Mouse (Mus musculus) limb, embryonic 14.5 days (tissue): Measurements from ENCODE around the gene Birc7. TPM values are rescaled to one million over a fixed set of nuclear protein-coding genes. Genes with fewer than 3 reads are reported as not detected.

Experiments
- ATAC-seq: fragments of 200-750 bp; cut with Nextera tagmentation; 2 replicates; pipeline ENCODE4 v1.8.0; 2017; ENCODE audit warnings: low read depth, moderate number of reproducible peaks, moderate TSS enrichment; ENCODE audit not compliant: low FRiP score
- DNase-seq: peaks from one replicate; pipeline ENCODE4 v3.0.0-alpha.2; 2015; ENCODE audit warnings: low spot score
- H3K27ac ChIP-seq: fragments of 300-500 bp; sonication (generic); replicated peaks from 2 replicates; pipeline ENCODE4 v1.5.1; 2014; ENCODE audit warnings: low read depth, mild to moderate bottlenecking, low read length, moderate library complexity, mixed read lengths
- H3K27me3 ChIP-seq: fragments of 300-500 bp; sonication (generic); 2 replicates; pipeline ENCODE4 v1.6.1; 2014; ENCODE audit warnings: low read length, mixed read lengths; ENCODE audit not compliant: control insufficient read depth, insufficient read depth
- H3K36me3 ChIP-seq: fragments of 300-500 bp; sonication (generic); 2 replicates; pipeline ENCODE4 v1.6.1; 2014; ENCODE audit warnings: mild to moderate bottlenecking, low read length, moderate library complexity, mixed read lengths; ENCODE audit not compliant: control insufficient read depth, insufficient read depth
- H3K4me1 ChIP-seq: fragments of 300-500 bp; sonication (generic); 2 replicates; pipeline ENCODE4 v1.6.1; 2014; ENCODE audit warnings: antibody characterized with exemption, low read length, mixed read lengths; ENCODE audit not compliant: control insufficient read depth, insufficient read depth
- H3K4me2 ChIP-seq: fragments of 300-500 bp; sonication (generic); replicated peaks from 2 replicates; pipeline ENCODE4 v1.6.1; 2014; ENCODE audit warnings: low read depth, mild to moderate bottlenecking, low read length, moderate library complexity; ENCODE audit not compliant: severe bottlenecking
- H3K4me3 ChIP-seq: fragments of 300-500 bp; sonication (generic); replicated peaks from 2 replicates; pipeline ENCODE4 v1.5.1; 2014; ENCODE audit warnings: low read length
- H3K9ac ChIP-seq: fragments of 300-500 bp; sonication (generic); 2 replicates; pipeline ENCODE4 v1.6.1; 2014; ENCODE audit warnings: mild to moderate bottlenecking, low read depth, low read length, moderate library complexity; ENCODE audit not compliant: severe bottlenecking
- H3K9me3 ChIP-seq: fragments of 300-500 bp; sonication (generic); 2 replicates; pipeline ENCODE4 v1.6.1; 2016; ENCODE audit warnings: low read length; ENCODE audit not compliant: control insufficient read depth
- POLR2A ChIP-seq: fragments of 200-500 bp; IDR thresholded peaks from 2 replicates; pipeline ENCODE4 v1.8.0; 2012; ENCODE audit warnings: inconsistent platforms, mild to moderate bottlenecking, moderate library complexity, borderline replicate concordance; ENCODE audit not compliant: insufficient read depth, insufficient read length; ENCODE audit errors: extremely low read depth
- WGBS: fragments of 180-500 bp; shearing (Covaris S2); extraction: QIAGEN DNeasy Blood & Tissue Kit; methylation state at CpG from one replicate; pipeline ENCODE4 v1.1.7; 2014; 5-methylcytosine and 5-hydroxymethylcytosine counted together
- polyA plus RNA-seq, 2 experiments: library from polyadenylated mRNA; depleted of rRNA in 1 of 2; stranded (reverse) in 1 of 2; unstranded in 1 of 2; fragments of >200 nt; fragmentation: Nextera tagmentation in 1 of 2; extraction: Ambion mirVana in 1 of 2; gene quantifications; 2 replicates each; pipeline versions ENCODE4 v1.2.1 to v1.2.3; 2012 to 2014

Birc7 gene
- not detected in 2 replicates for polyA plus RNA-seq (2012; rRNA removed)
- polyA plus RNA-seq (2014; fragmentation: Nextera tagmentation; extraction: Ambion mirVana) = not detected in 2 replicates

GRCm38 (mm10) chr2:180928723-180929122 lies at the start of gene Birc7:
Birc7 (plus strand) TSS chr2:180929023.
- Histone ChIP-seq H3K9me3 (no peaks in the 10 kb centered on the region), H3K4me2 (no peak within 1 kb of the TSS), H3K9ac (no peak within 1 kb of the TSS), H3K4me3 (no peak within 1 kb of the TSS), H3K36me3 (no peaks in the 10 kb centered on the region), H3K27me3 (no peaks in the 10 kb centered on the region), H3K4me1 (no peaks in the 10 kb centered on the region), H3K27ac (no peak within 1 kb of the TSS)
- ATAC-seq (no peak), DNase-seq (no peak)
- no peak for TF ChIP-seq POLR2A
- 57% methylated on average over 4 of the region's 4 CpGs for WGBS

- no peaks in the 10 kb centered on the region for H3K36me3 ChIP-seq
- H3K9ac ChIP-seq = no peak overlapping the region
- ATAC-seq = no peak
Observed at GRCm38 (mm10) chr2:180879365-180880067, 49.3 kb upstream of the Birc7 start.

GRCm38 (mm10) chr2:180881281-180881680 lies 47.5 kb upstream of the Birc7 start:
- no peak for ATAC-seq

More at GRCm38 (mm10) chr2:180879365-180880067, 49.3 kb upstream of the Birc7 start:
- Histone ChIP-seq H3K27ac (no peak overlapping the region), H3K27me3 (no peaks in the 10 kb centered on the region), H3K4me1 (no peaks in the 10 kb centered on the region), H3K9me3 (no peaks in the 10 kb centered on the region), H3K4me3 (no peak overlapping the region), H3K4me2 (no peak overlapping the region)
- TF ChIP-seq POLR2A = no peak
- DNase-seq = no peak
- 56% methylated on average over 7 of the region's 7 CpGs for WGBS

DNA sequence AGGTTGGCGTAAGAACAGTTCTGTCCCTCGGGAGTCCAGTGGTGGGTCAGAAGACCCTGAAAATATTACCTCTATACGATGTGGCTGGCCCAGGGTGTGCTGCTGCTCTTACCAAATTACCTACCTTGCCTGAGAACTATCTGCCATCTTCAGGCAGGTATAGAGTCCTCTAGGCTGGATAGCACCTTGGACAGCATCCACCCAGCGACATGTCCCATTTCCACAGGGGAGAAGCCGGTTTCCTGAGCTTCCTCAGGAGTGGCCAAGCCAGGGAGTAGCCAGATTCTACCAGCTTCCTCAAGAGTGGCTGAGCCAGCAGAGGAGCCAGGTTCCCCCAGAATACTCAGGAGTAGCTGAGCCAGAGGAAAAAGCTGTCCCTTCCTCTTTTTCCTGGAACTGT lies 43.6 kb upstream of the Birc7 start:
- no peaks in the 10 kb centered on the region for H3K4me1 ChIP-seq
- no peak for TF ChIP-seq POLR2A
- peak; percentile 17 for DNase-seq
- no peak overlapping the region for H3K4me3 ChIP-seq
- H3K27ac ChIP-seq = no peak overlapping the region
- no peaks in the 10 kb centered on the region for H3K9me3 ChIP-seq
- WGBS = 65% methylated on average over 5 of the region's 5 CpGs
- H3K27me3 ChIP-seq = peaks cover 28% of the 10 kb centered on the region
- H3K36me3 ChIP-seq = no peaks in the 10 kb centered on the region
- H3K4me2 ChIP-seq = no peak overlapping the region
- no peak overlapping the region for H3K9ac ChIP-seq
- ATAC-seq = no peak

More at GRCm38 (mm10) chr2:180881281-180881680, 47.5 kb upstream of the Birc7 start:
- H3K9me3 ChIP-seq = no peaks in the 10 kb centered on the region
- no peak overlapping the region for H3K27ac ChIP-seq
- H3K9ac ChIP-seq = no peak overlapping the region
- no peak overlapping the region for H3K4me2 ChIP-seq
- H3K27me3 ChIP-seq = no peaks in the 10 kb centered on the region
- no peaks in the 10 kb centered on the region for H3K36me3 ChIP-seq
- no peaks in the 10 kb centered on the region for H3K4me1 ChIP-seq
- TF ChIP-seq POLR2A = no peak
- H3K4me3 ChIP-seq = no peak overlapping the region
- 37% methylated on average over 9 of the region's 9 CpGs for WGBS
- DNase-seq = no peak

- H3K9ac ChIP-seq = no peak overlapping the region
- DNase-seq (no peak), ATAC-seq (no peak)
- TF ChIP-seq POLR2A = no peak
- H3K9me3 ChIP-seq = no peaks in the 10 kb centered on the region
- H3K27ac ChIP-seq = no peak overlapping the region
- WGBS = 11% methylated on average over 16 of the region's 19 CpGs
- no peaks in the 10 kb centered on the region for H3K36me3 ChIP-seq
- no peak overlapping the region for H3K4me3 ChIP-seq
- H3K4me1 ChIP-seq = peaks cover 8% of the 10 kb centered on the region
- H3K4me2 ChIP-seq = no peak overlapping the region
- H3K27me3 ChIP-seq = peaks cover 69% of the 10 kb centered on the region
Observed at GRCm38 (mm10) chr2:180889271-180889920, 39.4 kb upstream of the Birc7 start.
